Mouse (Mus musculus) C2C12 (cell line): Measurements from ENCODE around the gene Mmp15.

Source experiments
- CEBPB ChIP-seq: IDR thresholded peaks from one replicate; pipeline ENCODE4 v1.6.1; 2011; ENCODE audit warnings: low read depth, mild to moderate bottlenecking, control low read depth, moderate library complexity
- CTCF ChIP-seq: IDR thresholded peaks from one replicate; pipeline ENCODE4 v1.5.1; 2011; ENCODE audit not compliant: control insufficient read depth, insufficient read depth, insufficient read length
- MAX ChIP-seq: IDR thresholded peaks from one replicate; pipeline ENCODE4 v1.6.1; 2011; ENCODE audit warnings: mild to moderate bottlenecking, control low read depth
- MYOD1 ChIP-seq: IDR thresholded peaks from one replicate; pipeline ENCODE4 v1.6.1; 2011; ENCODE audit warnings: low read depth; ENCODE audit not compliant: control insufficient read depth, insufficient read length
- MYOG ChIP-seq: IDR thresholded peaks from one replicate; pipeline ENCODE4 v1.6.1; 2011; ENCODE audit not compliant: control insufficient read depth, insufficient read length; ENCODE audit errors: extremely low read depth
- USF1 ChIP-seq: IDR thresholded peaks from one replicate; pipeline ENCODE4 v1.6.1; 2011; ENCODE audit warnings: low read depth, mild to moderate bottlenecking, control low read depth, moderate library complexity

DNA sequence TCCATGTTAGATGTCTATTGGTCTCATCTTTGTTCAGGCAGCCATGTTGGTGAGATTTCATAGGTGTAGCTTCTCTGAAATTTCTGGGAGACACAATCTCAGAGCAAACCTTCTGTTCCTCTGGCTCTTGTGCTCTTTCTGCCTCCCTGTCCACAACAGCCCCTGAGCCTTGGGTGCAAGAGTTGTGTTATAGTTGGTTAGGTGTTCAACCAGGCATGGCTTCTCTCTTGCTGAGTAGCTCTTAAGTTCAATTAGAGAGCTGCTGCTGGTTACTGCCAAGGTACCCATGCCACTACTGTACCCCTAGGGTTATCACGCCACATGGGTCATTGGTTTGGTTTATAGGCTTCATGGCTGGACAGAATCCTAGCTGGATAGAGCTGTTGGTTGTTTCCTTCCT, 36.7 kb upstream of the Mmp15 start:
- TF ChIP-seq CTCF (no peak), MAX (no peak), CEBPB (no peak), MYOG (no peak), USF1 (no peak), MYOD1 (no peak)
